Mouse (Mus musculus): Measurements from ENCODE around the gene Sec16b. TPM values are rescaled to one million over a fixed set of nuclear protein-coding genes. Genes with fewer than 3 reads are reported as not detected.

Sec16b gene
- polyA plus RNA-seq, 1 experiment = 0.64 TPM

GRCm38 (mm10) chr1:157476231-157476630, 30.3 kb upstream of the Sec16b start:
- no peak for DNase-seq (ENCODE audit: low read depth)
- TF ChIP-seq POLR2A (IDR thresholded peaks at IDR 0.05; ENCODE audit: borderline replicate concordance, extremely low read depth, insufficient read depth, insufficient read length, poor library complexity, severe bottlenecking) = no peak
- TF ChIP-seq CTCF (IDR thresholded peaks at IDR 0.05; ENCODE audit: borderline replicate concordance, extremely low read depth, insufficient read depth, insufficient read length) = no peak

GRCm38 (mm10) chr1:157480090-157480489, 26.4 kb upstream of the Sec16b start:
- TF ChIP-seq CTCF (IDR thresholded peaks at IDR 0.05; ENCODE audit: borderline replicate concordance, extremely low read depth, insufficient read depth, insufficient read length) (no peak), POLR2A (IDR thresholded peaks at IDR 0.05; ENCODE audit: borderline replicate concordance, extremely low read depth, insufficient read depth, insufficient read length, poor library complexity, severe bottlenecking) (no peak)
- DNase-seq (ENCODE audit: low read depth) = peak; percentile 40

- TF ChIP-seq CTCF (IDR thresholded peaks at IDR 0.05; ENCODE audit: borderline replicate concordance, extremely low read depth, insufficient read depth, insufficient read length) (no peak), POLR2A (IDR thresholded peaks at IDR 0.05; ENCODE audit: borderline replicate concordance, extremely low read depth, insufficient read depth, insufficient read length, poor library complexity, severe bottlenecking) (no peak)
- DNase-seq (ENCODE audit: low read depth) = no peak
These were observed 25.6 kb upstream of the Sec16b start for GRCm38 (mm10) chr1:157480901-157481300.

- TF ChIP-seq CTCF (IDR thresholded peaks at IDR 0.05; ENCODE audit: borderline replicate concordance, extremely low read depth, insufficient read depth, insufficient read length) (no peak), POLR2A (IDR thresholded peaks at IDR 0.05; ENCODE audit: borderline replicate concordance, extremely low read depth, insufficient read depth, insufficient read length, poor library complexity, severe bottlenecking) (no peak)
- DNase-seq (ENCODE audit: low read depth) = no peak
These were observed 24.9 kb upstream of the Sec16b start for GRCm38 (mm10) chr1:157481666-157482065.

- no peak for TF ChIP-seq POLR2A (IDR thresholded peaks at IDR 0.05; ENCODE audit: borderline replicate concordance, extremely low read depth, insufficient read depth, insufficient read length, poor library complexity, severe bottlenecking)
- no peak for TF ChIP-seq CTCF (IDR thresholded peaks at IDR 0.05; ENCODE audit: borderline replicate concordance, extremely low read depth, insufficient read depth, insufficient read length)
- no peak for DNase-seq (ENCODE audit: low read depth)
These were observed 22.4 kb upstream of the Sec16b start for GRCm38 (mm10) chr1:157484161-157484560.

GRCm38 (mm10) chr1:157500657-157501056, 5.9 kb upstream of the Sec16b start:
- DNase-seq (ENCODE audit: low read depth) = no peak
- TF ChIP-seq POLR2A (IDR thresholded peaks at IDR 0.05; ENCODE audit: borderline replicate concordance, extremely low read depth, insufficient read depth, insufficient read length, poor library complexity, severe bottlenecking) = no peak
- no peak for TF ChIP-seq CTCF (IDR thresholded peaks at IDR 0.05; ENCODE audit: borderline replicate concordance, extremely low read depth, insufficient read depth, insufficient read length)

- peak; percentile 37 for DNase-seq (ENCODE audit: low read depth)
- no peak for TF ChIP-seq CTCF (IDR thresholded peaks at IDR 0.05; ENCODE audit: borderline replicate concordance, extremely low read depth, insufficient read depth, insufficient read length)
- no peak for TF ChIP-seq POLR2A (IDR thresholded peaks at IDR 0.05; ENCODE audit: borderline replicate concordance, extremely low read depth, insufficient read depth, insufficient read length, poor library complexity, severe bottlenecking)
These were observed 5.1 kb upstream of the Sec16b start for GRCm38 (mm10) chr1:157501352-157501945.

GRCm38 (mm10) chr1:157503071-157503470, 3.5 kb upstream of the Sec16b start:
- DNase-seq (ENCODE audit: low read depth) = no peak
- no peak for TF ChIP-seq POLR2A (IDR thresholded peaks at IDR 0.05; ENCODE audit: borderline replicate concordance, extremely low read depth, insufficient read depth, insufficient read length, poor library complexity, severe bottlenecking)
- TF ChIP-seq CTCF (IDR thresholded peaks at IDR 0.05; ENCODE audit: borderline replicate concordance, extremely low read depth, insufficient read depth, insufficient read length) = no peak

GRCm38 (mm10) chr1:157506995-157507595, 567 bp downstream of the Sec16b start:
- peak; percentile 89 for DNase-seq (ENCODE audit: low read depth)
- TF ChIP-seq POLR2A (IDR thresholded peaks at IDR 0.05; ENCODE audit: borderline replicate concordance, extremely low read depth, insufficient read depth, insufficient read length, poor library complexity, severe bottlenecking) (no peak), CTCF (IDR thresholded peaks at IDR 0.05; ENCODE audit: borderline replicate concordance, extremely low read depth, insufficient read depth, insufficient read length) (no peak)

- TF ChIP-seq POLR2A (IDR thresholded peaks at IDR 0.05; ENCODE audit: borderline replicate concordance, extremely low read depth, insufficient read depth, insufficient read length, poor library complexity, severe bottlenecking) (no peak), CTCF (IDR thresholded peaks at IDR 0.05; ENCODE audit: borderline replicate concordance, extremely low read depth, insufficient read depth, insufficient read length) (no peak)
- DNase-seq (ENCODE audit: low read depth) = peak; percentile 65
These were observed 1.3 kb downstream of the Sec16b start for GRCm38 (mm10) chr1:157507814-157508213.

GRCm38 (mm10) chr1:157512690-157513448, 6.3 kb downstream of the Sec16b start:
- TF ChIP-seq CTCF (IDR thresholded peaks at IDR 0.05; ENCODE audit: borderline replicate concordance, extremely low read depth, insufficient read depth, insufficient read length) (no peak), POLR2A (IDR thresholded peaks at IDR 0.05; ENCODE audit: borderline replicate concordance, extremely low read depth, insufficient read depth, insufficient read length, poor library complexity, severe bottlenecking) (no peak)
- DNase-seq (ENCODE audit: low read depth) = peak; percentile 55

All from brain, embryonic 14.5 days (tissue).